In genomic region chr17:57230728-57231125, GRCm38 (mm10) we compare ENCODE assay signal across 1 mouse cellular context.
A peak's percentile ranks its signal among the peaks of the same experiment; 100 is the strongest.
TF ChIP-seq lines count a peak whose summit lies in the region.

No protein-coding gene starts in this region.

TF ChIP-seq in myocyte, 11 proteins besides CTCF, POLR2A, EP300 and RAD21:
- TF ChIP-seq CEBPB (IDR thresholded peaks at IDR 0.05; ENCODE audit: insufficient read depth, poor library complexity, severe bottlenecking) (peak; percentile 53; the same call in 1 of the 2 replicates), SRF (IDR thresholded peaks at IDR 0.05; ENCODE audit: control insufficient read depth, insufficient read length, low read depth) (no peak)
